Mouse (Mus musculus) urinary bladder, adult 2 months (tissue): ENCODE data around the gene Slco2b1. TPM values are rescaled to one million over a fixed set of nuclear protein-coding genes. Genes with fewer than 3 reads are reported as not detected.
"Not testable (repeated sequence)": the region's sequence is repeated elsewhere in the genome, so short reads cannot be mapped to it uniquely, and the experiment has no call there.

Experiments used
- DNase-seq: peaks from one replicate; pipeline ENCODE4 v3.0.0; 2022; ENCODE audit warnings: low spot score
- polyA plus RNA-seq: library from polyadenylated mRNA; depleted of rRNA; stranded (reverse); fragments of >200 nt; gene quantifications from 2 replicates; pipeline ENCODE4 v1.2.3, GENCODE M21; 2012; rRNA removed

The Slco2b1 gene
- 23.3 and 27.0 TPM in 2 replicates for polyA plus RNA-seq

DNA sequence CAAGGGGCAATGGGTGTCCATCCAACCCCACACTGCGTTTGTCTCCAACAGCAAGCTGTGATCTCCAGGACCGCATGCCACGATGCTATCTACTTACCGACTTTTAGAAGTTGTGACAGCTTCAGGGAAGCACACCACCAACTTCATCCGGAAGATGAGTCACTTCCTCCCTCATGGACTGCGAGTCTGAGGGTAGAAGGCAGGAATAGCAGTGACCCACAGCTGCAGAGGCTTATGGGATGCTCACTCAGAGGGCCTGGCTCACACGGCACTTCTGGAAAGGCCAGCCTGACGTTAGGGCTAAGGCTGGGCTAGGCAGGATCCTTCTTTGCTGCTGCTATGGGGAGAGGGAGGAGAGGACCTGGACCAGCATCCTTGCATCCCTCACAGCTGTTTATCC, at the start of gene Slco2b1:
Slco2b1 (minus strand) TSS at position 175 of the 400 bp plus-strand sequence.
- DNase-seq = no peak

DNA sequence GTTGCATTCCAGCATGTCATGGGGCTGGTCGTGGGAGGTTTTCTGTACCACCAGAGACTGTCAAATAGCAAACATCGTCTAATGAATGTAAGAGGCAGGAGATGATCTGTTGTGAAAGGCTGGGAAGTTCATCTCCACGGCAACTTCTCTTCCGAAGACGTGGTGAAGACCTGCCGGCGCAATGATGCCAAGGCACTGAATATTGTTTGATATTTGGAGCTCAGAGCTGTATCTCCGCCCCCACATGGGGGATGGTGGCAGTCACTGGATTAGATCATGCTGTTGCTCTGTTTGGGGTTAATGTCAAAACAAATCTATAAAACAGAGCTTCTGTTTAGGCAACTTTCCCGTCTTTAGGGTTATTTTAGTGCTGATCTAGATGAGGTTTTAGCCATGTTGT, 28.1 kb upstream of the Slco2b1 start:
- no peak for DNase-seq

DNA sequence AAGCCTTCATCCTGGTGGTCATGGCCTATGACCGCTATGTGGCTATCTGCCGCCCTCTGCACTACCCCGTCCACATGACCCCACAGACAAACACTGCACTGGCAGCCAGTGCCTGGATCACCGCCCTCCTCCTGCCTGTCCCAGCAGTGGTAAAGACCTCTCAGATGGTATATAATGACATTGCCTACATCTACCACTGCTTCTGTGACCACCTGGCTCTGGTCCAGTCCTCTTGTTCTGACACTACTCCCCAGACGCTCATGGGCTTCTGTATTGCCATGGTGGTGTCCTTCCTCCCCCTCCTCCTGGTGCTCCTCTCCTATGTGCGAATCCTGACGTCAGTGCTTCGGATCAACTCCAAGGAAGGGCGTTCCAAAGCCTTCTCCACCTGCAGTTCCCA, 24.4 kb upstream of the Slco2b1 start:
- not testable (repeated sequence) for DNase-seq

DNA sequence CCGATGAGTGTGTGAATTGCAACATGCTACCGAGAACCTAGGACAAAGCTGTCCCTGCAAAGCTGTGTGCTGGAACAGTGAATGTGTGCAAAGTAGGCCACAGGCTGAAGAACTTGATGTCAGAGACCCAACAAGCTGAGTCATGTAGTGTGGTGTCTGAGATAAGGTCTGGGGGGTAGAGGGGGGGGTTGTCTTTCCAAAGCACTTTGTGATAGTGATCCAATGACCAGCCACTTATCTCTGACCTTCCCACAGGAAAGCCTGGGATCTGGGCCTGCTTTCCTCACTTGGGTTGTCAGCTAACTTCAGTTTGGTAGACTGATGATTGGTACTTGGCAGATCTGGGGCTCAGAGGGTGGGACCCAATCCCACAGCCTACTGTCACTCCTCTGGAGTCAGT, 23.5 kb upstream of the Slco2b1 start:
- no peak for DNase-seq

DNA sequence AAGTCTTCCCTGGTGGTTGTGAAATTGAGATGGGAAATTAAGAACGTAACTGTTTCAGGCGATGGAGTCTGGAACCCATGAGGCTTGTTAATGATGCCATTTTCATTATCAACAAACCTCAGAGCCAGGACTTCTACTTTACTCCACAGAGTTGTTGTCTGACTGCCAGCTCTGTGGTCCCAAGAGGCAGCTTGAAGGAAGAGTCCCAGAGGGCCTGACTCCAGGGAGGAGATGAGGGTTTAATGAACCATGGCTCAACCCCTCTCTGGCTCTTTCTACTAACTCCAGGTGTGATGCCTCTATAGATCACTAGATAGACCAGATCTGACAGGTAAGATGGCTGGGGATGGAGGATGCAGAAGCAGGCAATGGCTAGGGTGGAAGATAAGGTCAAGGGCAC, 18.8 kb upstream of the Slco2b1 start, which contains the start of gene Olfr520:
Olfr520 (plus strand) TSS at position 301 of the 400 bp plus-strand sequence.
- DNase-seq = no peak

DNA sequence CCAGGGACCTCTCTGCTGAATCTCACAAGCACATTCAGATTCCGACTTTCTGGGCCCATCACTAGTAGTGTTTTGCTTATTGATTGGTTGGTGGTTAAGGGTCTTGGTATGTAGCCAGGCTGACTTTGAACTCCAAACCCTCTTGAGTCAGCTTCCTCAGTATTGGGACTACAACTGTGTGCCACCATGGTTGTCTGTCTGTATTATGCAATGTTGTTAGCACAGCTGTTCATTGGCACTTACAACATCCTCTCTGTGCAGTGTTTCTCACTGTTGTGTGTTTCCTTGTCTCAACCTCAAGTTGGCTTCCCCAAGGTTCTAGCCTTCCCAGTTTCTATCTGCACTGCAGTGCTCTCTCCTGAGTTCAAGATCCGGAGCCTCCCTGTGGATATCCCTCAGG, 5.4 kb upstream of the Slco2b1 start:
- DNase-seq = no peak

DNA sequence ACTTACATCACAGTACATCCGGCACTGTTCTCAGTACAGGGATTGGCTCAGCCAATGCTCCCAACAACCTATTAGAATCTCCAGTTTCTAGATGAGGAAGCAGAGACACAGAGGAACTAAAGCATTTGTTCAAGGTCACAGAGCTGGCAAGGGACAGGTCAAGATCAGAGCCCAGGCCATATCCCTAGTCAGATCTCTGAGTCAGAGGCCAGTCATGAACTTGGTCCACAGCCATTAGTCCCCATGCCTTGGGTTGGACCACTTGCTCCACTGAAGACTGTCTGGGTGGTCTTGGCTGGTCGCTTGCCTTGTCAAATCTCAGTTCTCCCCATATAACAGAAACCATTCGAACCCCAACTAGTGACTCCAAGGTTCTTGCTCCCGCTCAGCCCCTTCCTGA, 1.3 kb upstream of the Slco2b1 start:
- no peak for DNase-seq

DNA sequence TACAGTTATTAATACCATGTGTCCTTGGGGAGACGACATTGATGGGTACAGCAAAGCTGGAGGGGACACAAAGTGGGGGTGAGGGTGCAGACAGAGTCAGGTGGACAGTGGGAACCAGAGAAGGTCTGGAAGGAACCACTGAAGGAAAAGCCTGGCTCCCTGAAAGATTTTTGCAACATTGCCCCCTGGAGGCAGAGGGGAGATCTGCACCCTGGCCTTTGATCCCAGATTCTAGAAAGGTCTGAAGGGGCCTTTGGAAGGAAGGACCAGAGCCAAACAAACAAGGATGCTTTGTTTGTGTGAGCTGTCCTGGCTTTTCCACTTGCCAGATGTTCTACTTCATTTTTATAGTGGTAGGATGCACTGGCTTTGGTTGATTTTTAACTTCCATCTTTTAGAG, 664 bp downstream of the Slco2b1 start:
- DNase-seq = peak; percentile 40

DNA sequence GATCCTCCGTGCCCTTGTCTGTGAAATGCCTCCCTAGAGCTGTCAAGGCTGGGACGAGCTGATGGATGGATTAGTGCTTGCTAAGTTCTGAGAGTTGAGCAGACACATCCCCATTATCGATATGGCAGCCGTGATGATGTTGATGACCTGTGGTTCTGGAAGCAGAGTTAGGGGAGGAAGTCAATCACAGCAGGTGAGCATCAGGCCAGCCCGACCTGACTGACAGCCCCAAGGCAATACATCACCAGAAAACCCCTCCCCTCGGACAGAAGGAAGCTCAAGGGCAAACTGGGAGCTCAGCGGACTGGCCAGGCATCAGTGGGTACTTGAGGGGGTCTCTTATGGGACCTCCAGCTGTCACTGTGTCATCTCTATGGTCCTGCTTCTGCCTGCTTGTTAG, 1.1 kb downstream of the Slco2b1 start:
- no peak for DNase-seq

DNA sequence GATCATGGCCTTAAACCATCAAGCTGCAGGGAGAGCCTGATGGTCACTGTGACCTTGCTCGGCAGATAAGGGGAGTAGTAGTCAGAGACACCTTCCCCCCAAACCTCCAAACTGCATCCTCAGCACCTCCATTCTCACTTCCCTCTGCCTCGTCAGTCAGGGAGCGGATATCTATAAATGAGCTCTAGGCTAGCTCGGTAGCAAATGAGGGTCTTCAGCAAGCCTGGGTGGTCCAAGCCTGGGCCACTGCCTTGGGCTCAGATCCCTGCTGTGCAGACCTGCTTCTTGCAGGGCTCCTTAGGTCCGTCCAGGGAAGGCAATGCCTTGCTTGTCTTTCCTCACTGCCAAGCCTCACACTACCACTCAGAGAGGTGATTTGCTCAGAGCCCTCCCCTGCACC, 2.4 kb downstream of the Slco2b1 start:
- no peak for DNase-seq

DNA sequence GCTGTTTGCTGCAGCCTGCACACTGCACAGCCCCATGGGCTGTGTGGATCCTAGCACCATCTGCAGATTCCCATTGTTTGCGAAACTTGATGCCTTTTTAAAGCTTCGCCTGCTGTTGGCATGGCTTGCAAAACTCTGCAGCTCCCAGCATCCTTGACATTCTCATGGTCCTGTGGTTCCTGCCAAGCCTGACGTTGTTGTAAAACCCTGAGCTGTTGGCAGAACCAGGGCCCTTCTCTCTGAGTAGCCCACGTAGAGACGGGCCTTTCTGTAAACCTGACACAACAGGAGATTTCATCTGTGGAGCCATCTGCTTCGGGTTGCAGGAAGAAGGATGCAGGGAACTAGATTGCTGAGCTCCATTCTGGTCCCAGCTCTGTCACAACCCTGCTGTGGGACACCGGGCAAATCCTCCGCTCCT, 2.8 kb downstream of the Slco2b1 start:
- DNase-seq = no peak

DNA sequence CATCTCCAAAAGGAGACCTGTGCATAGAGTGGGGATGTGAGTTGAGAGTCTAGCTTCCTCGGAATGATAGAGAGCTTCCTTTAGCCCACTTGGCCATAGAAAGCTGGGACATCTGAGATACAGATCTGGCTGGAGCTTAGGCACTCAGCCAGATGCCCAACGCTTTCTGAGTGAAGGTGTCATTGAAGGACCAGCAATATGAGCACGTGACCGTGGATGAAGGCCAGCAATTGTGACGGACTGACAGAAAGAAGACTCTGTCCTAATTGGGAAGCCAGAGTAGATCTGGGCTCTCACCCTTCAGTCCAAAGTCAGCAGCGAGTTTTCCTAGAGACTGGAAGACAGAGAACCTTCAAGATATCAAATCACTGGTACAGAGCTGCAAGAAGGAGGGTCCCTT, 3.5 kb downstream of the Slco2b1 start:
- no peak for DNase-seq

DNA sequence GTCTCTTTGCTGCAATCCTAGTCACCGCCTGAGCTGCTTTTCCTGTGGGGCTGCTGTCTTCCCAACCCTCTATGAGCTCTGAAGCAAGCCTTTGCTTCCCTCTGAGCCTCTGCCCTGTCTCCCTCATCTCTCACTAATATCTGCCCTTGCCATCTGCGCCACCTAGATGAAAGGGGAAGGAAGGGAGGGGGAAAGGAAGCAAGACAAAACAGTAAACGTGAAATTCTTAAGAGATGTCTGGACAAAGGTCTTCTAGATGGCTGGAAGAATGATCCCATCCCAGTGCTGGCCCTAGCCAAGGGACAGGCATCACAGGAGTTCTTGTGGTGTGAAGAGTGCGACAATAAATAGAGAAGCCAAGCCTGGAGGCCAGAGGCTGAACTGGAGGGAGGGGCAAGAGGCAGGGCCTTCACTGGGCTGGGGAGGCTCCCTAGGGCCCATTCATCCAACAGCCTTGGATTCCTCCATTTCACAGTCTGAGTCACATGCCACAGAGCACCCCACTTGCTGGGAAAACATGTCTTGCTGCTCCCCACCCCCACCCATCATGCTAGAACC, 4.0 kb downstream of the Slco2b1 start:
- DNase-seq = no peak

DNA sequence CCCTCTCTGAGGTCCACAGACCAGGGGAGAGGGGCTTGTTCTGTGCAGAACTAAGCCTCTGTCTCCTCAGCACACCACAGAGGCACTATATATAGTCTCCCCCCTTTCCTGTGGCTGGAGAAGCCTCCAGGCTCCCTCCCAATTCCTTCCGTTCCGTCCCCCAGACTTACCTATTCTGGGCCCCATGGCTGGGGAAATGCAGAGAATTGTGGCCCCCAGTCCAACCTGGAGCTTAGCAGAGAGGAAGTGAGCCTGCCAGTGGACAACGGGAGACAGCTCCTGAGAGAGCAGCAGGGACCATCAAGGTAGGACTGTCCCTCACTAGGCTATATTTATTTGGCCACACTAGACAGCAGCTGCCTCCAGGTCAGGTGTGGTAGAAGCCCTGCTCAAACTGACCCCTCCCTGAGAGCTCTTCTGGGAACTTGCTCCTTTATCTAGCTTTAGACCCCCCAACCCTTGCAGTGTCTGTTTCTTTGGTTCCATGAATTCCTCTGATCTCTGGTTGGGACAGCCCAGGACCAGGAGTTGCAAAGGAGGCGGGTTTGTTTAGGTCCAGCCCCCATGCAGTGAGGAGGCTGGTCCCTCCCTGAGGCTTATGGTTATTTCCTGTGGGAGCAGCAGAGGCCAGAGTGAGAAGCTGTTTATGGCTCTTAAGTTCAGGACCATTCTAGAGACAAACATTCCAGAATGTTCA, 4.7 kb downstream of the Slco2b1 start:
- DNase-seq = no peak

DNA sequence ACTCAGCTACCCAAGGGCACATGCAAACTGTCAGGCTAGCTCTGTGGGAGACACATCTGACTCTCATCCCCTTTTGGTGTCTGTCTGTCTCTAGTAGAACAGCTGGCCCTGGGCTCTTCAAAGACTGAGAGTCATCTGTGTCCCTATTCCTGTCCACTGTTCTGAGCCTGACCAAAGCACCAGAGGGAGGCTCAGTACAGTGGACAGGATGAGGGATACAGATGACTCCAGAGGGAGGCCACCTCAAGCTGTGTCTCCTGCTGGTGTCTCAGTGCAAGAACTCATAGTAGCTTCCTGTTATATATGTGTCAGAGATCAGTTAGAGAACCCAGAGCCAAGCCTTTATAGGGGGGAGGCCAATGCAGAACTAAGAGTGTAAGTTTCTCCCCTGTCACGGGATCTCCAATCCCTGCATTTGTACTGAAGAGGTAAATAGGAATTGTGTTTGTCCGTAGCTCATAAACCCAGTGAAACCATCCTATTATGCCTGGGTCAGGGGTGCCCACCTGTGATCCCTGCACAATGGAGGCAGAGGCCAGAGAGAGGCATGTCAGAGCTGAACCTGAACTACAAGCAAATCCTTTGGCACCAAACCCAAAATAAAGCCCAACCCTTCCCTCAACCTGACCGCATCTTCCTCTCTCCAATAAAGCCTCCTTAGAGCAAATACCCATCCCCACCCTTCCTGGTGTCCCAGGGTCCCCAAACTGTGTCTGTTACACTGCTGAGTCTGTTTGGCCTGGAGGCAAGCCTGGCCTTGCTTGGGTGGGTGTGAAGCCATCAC, 6.2 kb downstream of the Slco2b1 start:
- DNase-seq = no peak

DNA sequence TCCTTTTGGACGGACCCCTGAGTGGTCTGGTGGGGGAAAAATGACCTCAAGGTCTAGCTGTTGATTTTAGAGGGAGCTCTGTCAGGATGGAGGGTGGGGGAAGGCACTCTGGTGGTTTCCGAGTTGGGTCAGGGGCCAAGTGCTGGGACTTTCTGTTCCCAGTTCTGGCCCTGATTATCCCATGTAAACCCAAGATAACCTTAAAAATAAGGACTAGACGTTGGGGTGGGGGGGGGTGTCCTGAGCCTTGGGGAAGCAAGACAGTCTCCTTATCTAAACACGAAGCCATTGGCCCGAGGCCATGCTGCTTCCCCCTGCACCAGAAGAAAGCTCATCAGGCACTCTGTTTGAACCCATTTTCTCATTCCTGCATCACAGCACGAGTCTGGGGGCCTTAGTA, 8.9 kb downstream of the Slco2b1 start:
- DNase-seq = no peak

DNA sequence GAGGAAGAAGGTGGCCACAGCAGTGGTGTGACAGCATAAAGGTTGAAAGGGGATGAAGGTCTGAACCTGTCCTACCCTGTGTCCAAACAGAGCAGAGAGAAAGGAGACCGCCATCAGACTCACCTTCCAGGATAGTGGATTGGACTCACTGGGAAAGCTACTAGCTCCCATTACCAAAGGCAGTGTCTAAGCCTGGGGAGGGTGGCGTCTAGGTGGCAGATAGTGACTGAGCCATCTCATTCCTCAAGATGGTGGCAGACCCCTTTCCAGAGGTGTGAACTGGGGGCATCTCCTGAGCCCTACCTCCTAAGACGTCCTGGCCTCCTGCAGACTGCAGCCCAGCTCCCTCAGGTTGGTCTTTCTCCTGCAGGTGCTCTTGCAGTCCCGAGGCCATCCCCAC, 10.5 kb downstream of the Slco2b1 start:
- DNase-seq = no peak

DNA sequence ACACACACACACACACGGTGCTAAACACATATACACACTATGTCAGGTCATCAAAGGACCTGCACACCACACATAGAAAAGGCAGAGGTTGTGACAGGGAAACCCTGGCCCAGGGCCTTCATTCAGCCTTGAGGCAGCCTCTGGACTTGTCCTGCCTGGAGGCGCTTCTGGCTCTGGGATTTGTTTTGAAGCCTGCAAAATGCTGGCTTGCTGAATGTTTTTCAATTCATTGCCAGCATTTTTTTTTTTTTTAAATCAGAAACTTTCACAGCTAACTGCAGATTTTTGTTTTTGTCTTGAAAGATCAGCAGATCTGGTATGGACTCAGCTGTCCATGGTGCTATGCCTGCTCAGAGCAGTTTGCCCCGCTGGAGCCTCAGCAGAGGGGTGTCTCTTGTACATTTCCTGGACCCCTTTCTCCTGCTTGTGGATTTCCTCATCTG, 11.4 kb downstream of the Slco2b1 start:
- DNase-seq = no peak

DNA sequence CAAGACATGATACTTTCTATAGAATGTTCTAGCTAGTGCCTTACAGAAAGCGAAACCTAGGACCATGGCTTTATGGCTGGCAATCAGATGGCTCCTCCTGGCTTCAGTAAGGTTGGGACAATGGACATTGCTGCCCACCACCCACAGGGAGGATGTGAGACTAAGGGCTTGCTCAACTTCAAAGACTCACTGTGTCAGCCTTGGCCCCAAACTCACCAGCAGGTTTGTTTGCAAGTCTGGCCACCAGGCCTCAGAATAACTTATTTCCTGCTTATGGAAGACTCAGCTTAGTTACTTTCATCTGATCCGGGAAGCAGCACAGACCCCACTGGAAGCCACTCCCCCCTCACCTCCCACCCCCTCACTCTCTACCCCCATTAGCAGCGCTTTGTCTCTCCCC, 12.0 kb downstream of the Slco2b1 start:
- no peak for DNase-seq

DNA sequence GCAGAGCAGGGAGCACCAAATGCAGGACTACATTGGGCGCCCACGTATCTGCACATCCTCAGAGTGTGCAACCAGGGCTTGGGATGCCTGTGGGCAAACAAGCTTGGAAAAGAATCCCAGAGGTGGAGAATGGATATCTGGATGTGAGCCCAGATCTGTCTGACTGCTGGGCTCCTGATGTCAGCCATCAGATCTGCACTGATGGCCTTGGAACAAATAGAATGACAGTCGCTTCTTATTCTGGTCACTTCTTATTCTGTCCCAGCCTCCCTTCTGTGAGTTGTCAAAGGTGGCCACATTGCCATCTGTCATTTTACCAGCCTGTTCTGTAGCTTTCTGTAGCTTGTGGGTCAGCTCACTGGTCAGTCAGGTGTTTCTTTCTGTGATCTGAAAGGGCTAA, 12.6 kb downstream of the Slco2b1 start:
- DNase-seq = no peak

DNA sequence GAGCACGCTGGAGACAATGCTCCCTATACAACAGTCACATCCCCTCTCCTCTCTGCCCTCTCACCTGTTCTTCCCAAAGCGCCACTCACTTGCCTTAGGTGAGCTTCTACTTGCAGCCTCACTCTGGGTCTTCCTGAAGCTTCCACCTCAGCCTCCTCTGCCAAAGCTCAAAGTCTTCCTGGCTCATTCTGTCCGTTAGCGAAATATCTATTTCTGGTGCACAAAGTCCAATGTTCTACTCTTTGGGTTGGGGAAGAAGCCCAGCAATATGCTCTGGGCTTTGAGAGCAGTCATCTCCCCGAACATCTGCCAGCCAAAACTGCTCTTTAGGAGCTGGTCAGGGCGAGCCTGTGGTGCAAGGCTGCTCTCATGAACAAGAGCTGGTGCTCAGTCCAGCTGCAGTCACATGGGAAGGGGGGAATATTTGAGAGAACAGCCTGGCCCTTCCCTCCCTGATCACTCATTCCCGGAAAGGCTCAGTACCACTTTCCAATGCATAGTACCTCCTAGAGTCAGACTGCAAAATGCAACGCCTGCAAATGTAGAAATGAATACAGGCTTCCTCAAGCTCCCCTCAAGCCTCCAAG, 15.6 kb downstream of the Slco2b1 start:
- no peak for DNase-seq

DNA sequence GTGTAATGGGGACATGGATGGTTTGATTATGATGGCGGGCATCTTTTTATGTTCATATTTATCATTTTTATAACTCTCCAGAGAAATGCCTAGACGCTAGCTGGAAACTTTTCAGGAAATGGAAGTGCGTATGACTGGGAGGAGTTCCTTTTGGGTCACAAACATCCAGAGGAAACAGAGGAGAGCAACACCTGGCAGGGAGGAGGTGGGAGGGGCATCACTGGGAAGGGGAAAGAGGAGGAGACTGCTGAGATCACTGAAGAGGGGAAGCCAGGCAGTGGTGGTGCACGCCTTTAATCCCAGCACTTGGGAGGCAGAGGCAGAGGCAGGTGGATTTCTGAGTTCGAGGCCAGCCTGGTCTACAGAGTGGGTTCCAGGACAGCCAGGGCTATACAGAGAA, 16.7 kb downstream of the Slco2b1 start:
- not testable (repeated sequence) for DNase-seq

DNA sequence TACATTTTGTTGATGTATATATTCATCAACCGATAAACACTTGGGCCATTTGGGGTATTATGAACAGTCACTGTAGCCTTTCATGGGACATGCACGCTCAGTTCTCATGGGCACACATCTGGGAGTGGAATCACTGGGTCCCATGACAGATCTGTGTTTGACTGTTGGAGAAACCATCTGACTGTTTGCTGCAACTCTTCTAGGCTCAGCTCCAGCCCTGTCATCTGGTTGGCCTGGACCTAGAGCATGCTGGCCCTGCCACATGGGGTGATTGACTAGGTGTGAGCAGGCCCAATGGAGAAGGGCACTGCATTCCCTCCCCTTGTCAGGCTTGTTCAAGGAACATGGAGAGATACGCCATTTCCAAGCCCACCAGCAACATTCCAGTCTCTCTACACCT, 17.2 kb downstream of the Slco2b1 start:
- DNase-seq = no peak
